Mouse (Mus musculus) Patski (cell line): Measurements from ENCODE around the gene Adk. TPM values are rescaled to one million over a fixed set of nuclear protein-coding genes. Genes with fewer than 3 reads are reported as not detected.
"Not testable (repeated sequence)": the region's sequence is repeated elsewhere in the genome, so short reads cannot be mapped to it uniquely, and the experiment has no call there.

ENCODE experiments used
- ATAC-seq: fragments of 100-300 bp; one replicate; pipeline ENCODE4 v1.8.0; 2021
- CTCF ChIA-PET: fragments of 350-600 bp; sonication (Branson Sonifier 250); formaldehyde crosslinking; loops from one replicate; lab custom pipeline; 2022; ENCODE audit warnings: inconsistent platforms; lab: Charles Lee
- POLR2A ChIA-PET: fragments of 350-600 bp; sonication (Branson Sonifier 250); formaldehyde crosslinking; loops from one replicate; lab custom pipeline; 2022; ENCODE audit warnings: antibody characterized with exemption, inconsistent platforms; lab: Charles Lee
- DNase-seq: peaks from one replicate; pipeline ENCODE4 v3.0.0-alpha.2; 2011; ENCODE audit warnings: low read depth, low spot score
- H3K27me3 ChIP-seq: fragments of 371-371 bp; one replicate; pipeline ENCODE4 v1.5.1; 2021
- CTCF ChIP-seq: fragments of 100-300 bp; IDR thresholded peaks from one replicate; pipeline ENCODE4 v1.5.1; 2021
- in situ Hi-C: fragments of 300-500 bp; cut with MboI; formaldehyde crosslinking; loops from 3 replicates; pipeline ENCODE4 v1.11.1; 2018; ENCODE audit warnings: low pct_unique_long_range_greater_than_20kb, mixed read lengths
- polyA plus RNA-seq: library from polyadenylated mRNA; unstranded; gene quantifications from one replicate; pipeline ENCODE4 v1.2.3, GENCODE M21; 2021

The Adk gene
- polyA plus RNA-seq, 1 experiment from 2014 or later: 55.1 TPM

GRCm38 (mm10) chr14:21453896-21454295 is 401.5 kb downstream of the Adk start:
- DNase-seq (no peak), ATAC-seq (no peak)
- ChIA-PET CTCF (no interaction called here), POLR2A (no interaction called here)
- no peak for TF ChIP-seq CTCF
- H3K27me3 ChIP-seq: no peaks in the 10 kb centered on the region
- in situ Hi-C loops: no loop called here

DNA sequence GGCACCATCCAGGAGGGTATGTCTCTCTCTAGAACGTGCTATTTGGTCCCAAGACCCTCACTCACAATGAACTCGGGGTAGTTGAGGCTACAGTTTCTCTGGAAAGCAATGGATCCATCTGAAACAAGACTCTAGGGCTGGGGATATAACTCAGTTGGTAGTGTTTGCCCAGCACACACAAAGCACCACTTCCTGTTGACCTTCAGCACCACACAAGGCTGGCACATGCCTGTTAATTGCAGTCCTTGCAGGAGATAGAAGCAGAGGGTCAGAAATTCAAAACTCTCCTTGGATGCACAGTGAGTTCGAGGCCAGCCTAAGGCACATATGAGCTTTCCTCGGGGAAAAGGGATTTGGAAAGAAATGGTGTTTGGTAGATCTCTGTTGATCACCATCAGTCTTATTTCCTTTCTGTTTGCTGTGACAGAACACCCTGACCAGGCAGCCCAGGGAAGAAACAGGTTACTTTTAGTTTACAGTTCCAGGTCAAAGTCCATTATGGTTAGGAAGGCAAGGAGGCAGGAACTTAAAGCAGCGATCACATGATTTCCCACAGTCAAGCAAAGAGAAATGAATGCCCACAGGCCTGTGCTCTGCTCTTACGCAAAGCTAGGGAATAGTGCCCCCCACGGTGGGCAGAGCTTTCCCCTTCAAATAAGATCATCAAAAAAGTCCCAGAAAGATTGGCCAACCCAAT is 403.4 kb downstream of the Adk start:
- no peaks in the 10 kb centered on the region for H3K27me3 ChIP-seq
- in situ Hi-C loops: no loop called here
- DNase-seq: no peak
- no peak for TF ChIP-seq CTCF
- CTCF ChIA-PET: no interaction called here
- POLR2A ChIA-PET: no interaction called here
- ATAC-seq: no peak

- ChIA-PET CTCF (no interaction called here), POLR2A (no interaction called here)
- no peaks in the 10 kb centered on the region for H3K27me3 ChIP-seq
- DNase-seq (no peak), ATAC-seq (no peak)
- no peak for TF ChIP-seq CTCF
- in situ Hi-C loops: no loop called here
Measured at GRCm38 (mm10) chr14:21456526-21456925, 404.2 kb downstream of the Adk start.

GRCm38 (mm10) chr14:21457876-21458275 is 405.5 kb downstream of the Adk start:
- no peak for TF ChIP-seq CTCF
- DNase-seq (no peak), ATAC-seq (no peak)
- ChIA-PET CTCF (interaction anchor here (0.6 kb wide), 1 partner anchor 277 kb away, joined by 3 read pairs; no protein-coding TSS in a partner anchor), POLR2A (no interaction called here)
- in situ Hi-C loops: no loop called here
- H3K27me3 ChIP-seq: no peaks in the 10 kb centered on the region

GRCm38 (mm10) chr14:21458696-21459095 is 406.3 kb downstream of the Adk start:
- no peak for ATAC-seq
- TF ChIP-seq CTCF: no peak
- H3K27me3 ChIP-seq: no peaks in the 10 kb centered on the region
- ChIA-PET POLR2A (no interaction called here), CTCF (interaction anchor here (0.6 kb wide), 1 partner anchor 278 kb away, joined by 3 read pairs; no protein-coding TSS in a partner anchor)
- DNase-seq: no peak
- in situ Hi-C loops: no loop called here

- no peak for TF ChIP-seq CTCF
- ChIA-PET CTCF (no interaction called here), POLR2A (no interaction called here)
- no peak for ATAC-seq
- in situ Hi-C loops: no loop called here
- H3K27me3 ChIP-seq: no peaks in the 10 kb centered on the region
- DNase-seq: no peak
Measured at GRCm38 (mm10) chr14:21459163-21459562, 406.8 kb downstream of the Adk start.

GRCm38 (mm10) chr14:21462398-21462797 is 410.0 kb downstream of the Adk start:
- TF ChIP-seq CTCF: no peak

GRCm38 (mm10) chr14:21463117-21463712 is 410.8 kb downstream of the Adk start:
- CTCF ChIA-PET: interaction anchor here (1.0 kb wide), 1 partner anchor 18 kb away, joined by 5 read pairs; no protein-coding TSS in a partner anchor
- TF ChIP-seq CTCF: no peak
- H3K27me3 ChIP-seq: no peaks in the 10 kb centered on the region
- in situ Hi-C loops: no loop called here
- DNase-seq: no peak
- POLR2A ChIA-PET: interaction anchor here (0.9 kb wide), 1 partner anchor 14 kb away, joined by 3 read pairs; no protein-coding TSS in a partner anchor
- ATAC-seq: no peak

More at GRCm38 (mm10) chr14:21462398-21462797, 410.0 kb downstream of the Adk start:
- POLR2A ChIA-PET: no interaction called here
- H3K27me3 ChIP-seq: no peaks in the 10 kb centered on the region
- CTCF ChIA-PET: no interaction called here
- DNase-seq (no peak), ATAC-seq (no peak)
- in situ Hi-C loops: no loop called here

DNA sequence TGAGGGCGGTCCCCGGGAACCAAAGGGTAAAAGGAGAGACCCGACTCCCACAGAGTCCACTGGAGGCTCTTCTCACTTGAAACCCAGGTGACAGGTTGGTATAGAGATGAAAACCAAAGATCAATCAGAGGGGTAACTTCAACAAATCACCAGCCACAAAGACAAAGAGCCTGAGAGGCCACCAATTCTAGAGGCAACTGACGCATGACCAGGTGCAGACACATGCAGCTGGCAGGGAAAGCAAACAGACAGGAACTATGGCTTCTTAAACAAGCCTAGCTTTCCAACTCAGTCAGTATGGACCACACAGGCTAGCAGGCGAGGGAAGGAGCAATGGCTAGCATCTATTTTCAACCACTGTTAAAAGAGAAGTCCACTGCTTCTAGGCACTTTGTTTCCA is 418.0 kb downstream of the Adk start:
- in situ Hi-C loops: no loop called here
- CTCF ChIA-PET: interaction anchor here (1.6 kb wide), 1 partner anchor 11 kb away, joined by 3 read pairs; the partner anchor contains the start of gene Kat6b
- no peak for DNase-seq

DNA sequence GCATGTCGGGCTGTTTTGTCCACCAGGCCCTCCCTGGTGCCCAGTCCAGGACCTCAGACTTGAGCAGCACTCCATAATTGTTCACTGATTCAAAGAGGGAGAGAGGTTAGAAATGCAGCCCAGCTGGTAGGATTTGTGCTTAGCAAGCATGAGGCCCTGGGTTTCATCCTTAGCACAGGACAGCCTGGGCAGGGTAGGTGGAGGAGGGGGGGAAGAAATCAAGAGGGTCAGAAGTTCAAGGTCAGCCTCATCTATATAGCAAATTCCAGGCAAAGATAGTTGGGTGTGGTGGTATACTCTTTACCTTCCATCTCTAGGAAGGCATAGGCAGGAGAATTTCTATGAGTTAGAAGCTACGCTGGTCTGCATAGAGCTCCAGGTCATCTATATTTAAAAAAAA is 419.6 kb downstream of the Adk start:
- CTCF ChIA-PET: interaction anchor here (1.6 kb wide), 1 partner anchor 9 kb away, joined by 3 read pairs; the partner anchor contains the start of gene Kat6b
- POLR2A ChIA-PET: no interaction called here

More for the DNA sequence above, 418.0 kb downstream of the Adk start:
- no peak for ATAC-seq
- TF ChIP-seq CTCF: no peak
- H3K27me3 ChIP-seq: no peaks in the 10 kb centered on the region
- POLR2A ChIA-PET: no interaction called here

DNA sequence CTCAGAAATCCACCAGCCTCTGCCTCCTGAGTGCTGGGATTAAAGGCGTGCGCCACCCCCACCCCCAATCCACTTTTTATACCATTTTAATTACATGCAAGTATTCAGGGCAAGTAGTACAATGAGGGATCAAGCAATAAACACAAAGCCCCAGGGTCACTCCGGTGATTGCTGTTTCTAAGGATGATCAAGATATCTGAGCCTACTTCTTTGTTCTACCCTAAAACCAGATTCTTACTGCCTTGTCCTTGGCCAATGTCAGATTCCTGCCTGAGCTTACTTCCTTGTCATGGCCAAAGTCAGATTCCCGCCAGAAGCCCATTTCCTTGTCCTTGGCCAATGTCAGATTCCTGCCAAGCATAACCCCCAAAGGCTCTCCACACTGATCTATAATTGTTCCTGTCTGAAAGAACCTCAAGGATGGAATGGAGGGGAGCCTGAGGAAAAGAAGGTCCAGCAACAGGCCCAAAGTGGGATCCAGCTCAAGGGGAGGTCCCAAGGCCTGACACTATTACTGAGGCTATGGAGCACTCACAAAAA is 422.3 kb downstream of the Adk start:
- ATAC-seq, DNase-seq, H3K27me3 ChIP-seq, POLR2A ChIA-PET, in situ Hi-C loops, CTCF ChIA-PET: not testable (repeated sequence)

More for the DNA sequence above, 419.6 kb downstream of the Adk start:
- in situ Hi-C loops: no loop called here
- no peaks in the 10 kb centered on the region for H3K27me3 ChIP-seq
- ATAC-seq (no peak), DNase-seq (no peak)
- TF ChIP-seq CTCF: no peak
